8 mouse cellular contexts compared by ENCODE assay signal in genomic region chr9:120932797-120933586, GRCm38 (mm10). TPM values are rescaled to one million over a fixed set of nuclear protein-coding genes. Genes with fewer than 3 reads are reported as not detected.
DNase-seq lines count a peak whose midpoint lies in the region; ATAC-seq and TF ChIP-seq lines count a peak whose summit lies in the region.

No protein-coding gene starts in this region.

- WGBS in forebrain, embryonic 15.5 days: 4% methylated on average over 74 of the region's 78 CpGs
- WGBS in neural tube, embryonic 15.5 days: 5% methylated on average over 69 of the region's 78 CpGs

- H3K4me2 ChIP-seq in forebrain, embryonic 15.5 days (replicated peaks): peak overlapping the region; percentile 42
- H3K4me2 ChIP-seq in neural tube, embryonic 15.5 days: peak overlapping the region; percentile 73

- TF ChIP-seq CTCF in G1E (IDR thresholded peaks at IDR 0.05; ENCODE audit: low read depth, low read length): no peak

- peaks cover 11% of the 10 kb centered on the region for H3K27me3 ChIP-seq in G1E (ENCODE audit: insufficient read depth, low read length)
- no peaks in the 10 kb centered on the region for H3K27me3 ChIP-seq in forebrain, embryonic 15.5 days
- H3K27me3 ChIP-seq in neural tube, embryonic 15.5 days (replicated peaks): no peaks in the 10 kb centered on the region

- ATAC-seq in G1E (ENCODE audit: extremely low read depth, insufficient number of reproducible peaks, low FRiP score, poor library complexity, severe bottlenecking): no peak; the same call in 1 of the 2 replicates
- ATAC-seq in forebrain, embryonic 15.5 days (replicated peaks): peak; percentile 87
- peak; percentile 89 for ATAC-seq in neural tube, embryonic 15.5 days (ENCODE audit: low FRiP score)

- no peaks in the 10 kb centered on the region for H3K9me3 ChIP-seq in G1E (replicated peaks)
- no peaks in the 10 kb centered on the region for H3K9me3 ChIP-seq in forebrain, embryonic 15.5 days
- H3K9me3 ChIP-seq in neural tube, embryonic 15.5 days (replicated peaks): no peaks in the 10 kb centered on the region

- peaks cover 18% of the 10 kb centered on the region for H3K36me3 ChIP-seq in G1E (replicated peaks)
- H3K36me3 ChIP-seq in forebrain, embryonic 15.5 days: no peaks in the 10 kb centered on the region
- no peaks in the 10 kb centered on the region for H3K36me3 ChIP-seq in neural tube, embryonic 15.5 days

- peak overlapping the region; percentile 76 for H3K9ac ChIP-seq in forebrain, embryonic 15.5 days (replicated peaks)
- H3K9ac ChIP-seq in neural tube, embryonic 15.5 days (replicated peaks): peak overlapping the region; percentile 89

- intact Hi-C loops in heart, postnatal 25 days (cut with DNase I): loop anchor here (5.0 kb wide), 1 partner anchor 81 kb away; no protein-coding TSS in a partner anchor

- peak overlapping the region; percentile 82 for H3K4me3 ChIP-seq in G1E (ENCODE audit: low read depth, low read length)
- H3K4me3 ChIP-seq in forebrain, embryonic 15.5 days: peak overlapping the region; percentile 77
- H3K4me3 ChIP-seq in neural tube, embryonic 15.5 days (replicated peaks): peak overlapping the region; percentile 68

- H3K4me1 ChIP-seq in G1E (ENCODE audit: insufficient read depth, low read depth, low read length): peaks cover 33% of the 10 kb centered on the region
- H3K4me1 ChIP-seq in forebrain, embryonic 15.5 days: peaks cover 43% of the 10 kb centered on the region
- H3K4me1 ChIP-seq in neural tube, embryonic 15.5 days: peaks cover 38% of the 10 kb centered on the region

- peak; percentile 93 for DNase-seq in G1E (ENCODE audit: low spot score)
- peak; percentile 96 for DNase-seq in cerebellum, adult 11-12 months
- peak; percentile 93 for DNase-seq in heart, postnatal 25 days (ENCODE audit: low spot score)
- peak; percentile 94 to 97 for DNase-seq in layer of hippocampus, adult 18-20 months (ENCODE audit: low spot score in 2 of 2)
- DNase-seq in lung, adult 18-20 months: peak; percentile 95 to 96
- DNase-seq in testis, postnatal 10 days (ENCODE audit: low spot score): peak; percentile 99

- peak overlapping the region; percentile 92 for H3K27ac ChIP-seq in forebrain, embryonic 15.5 days (replicated peaks)
- peak overlapping the region; percentile 92 for H3K27ac ChIP-seq in neural tube, embryonic 15.5 days (replicated peaks)

RNA-seq across cellular contexts. Expression of gene Ctnnb1, which starts 4.0 kb away (rescaled TPM):
- 214 and 233 TPM in 2 replicates for total RNA-seq in G1E (2014; fragmentation: Nextera tagmentation)
- 591 and 628 TPM in 2 replicates for total RNA-seq in G1E (2017)
- 60.1 and 76.8 TPM in 2 replicates for polyA plus RNA-seq in G1E (2012)
- polyA plus RNA-seq in forebrain, embryonic 15.5 days (2015; fragmentation: Nextera tagmentation; extraction: Ambion mirVana): 615 and 648 TPM in 2 replicates
- 100 to 1,000 TPM; 450 to 481 TPM for total RNA-seq in heart, postnatal 25 days (2021)
- 100 to 1,000 TPM; 485 to 511 TPM for total RNA-seq in layer of hippocampus, adult 18-20 months (2021)
- polyA plus RNA-seq in neural tube, embryonic 15.5 days (2015; fragmentation: Nextera tagmentation; extraction: Ambion mirVana): 288 and 326 TPM in 2 replicates
